Mouse (Mus musculus) ES-Bruce4 (cell line): ENCODE measurements around the gene Olfr1136.

Experiments
- CTCF ChIP-seq: IDR thresholded peaks from one replicate; pipeline ENCODE4 v1.8.1; 2011; ENCODE audit warnings: low read depth, low read length
- EP300 ChIP-seq: IDR thresholded peaks from 2 replicates; pipeline ENCODE4 v1.6.1; 2011; ENCODE audit warnings: low read depth, low read length; ENCODE audit not compliant: insufficient read depth
- POLR2A ChIP-seq: IDR thresholded peaks from one replicate; pipeline ENCODE4 v1.8.1; 2011; ENCODE audit warnings: low read length; ENCODE audit not compliant: insufficient read depth

DNA sequence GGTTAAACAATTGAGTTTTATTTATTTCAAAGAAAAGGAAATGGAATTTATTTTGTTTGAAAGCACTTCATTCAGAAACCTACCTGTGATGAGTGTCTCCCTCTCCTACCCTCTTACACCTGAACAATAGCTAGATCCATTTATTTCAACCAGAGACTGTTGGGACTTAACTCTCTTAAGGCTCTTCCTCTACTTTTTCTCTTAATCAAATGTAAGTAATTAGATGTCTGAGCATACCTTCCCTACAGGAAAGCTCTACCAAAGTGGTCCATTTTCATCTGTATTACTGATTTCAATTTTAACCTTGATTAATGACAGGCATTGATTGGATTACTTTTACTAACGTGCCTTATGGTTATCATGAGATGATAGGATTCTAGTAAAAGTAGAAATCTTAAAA, 46.1 kb upstream of the Olfr1136 start, which contains the start of gene Olfr1138:
- no peak for TF ChIP-seq EP300
- TF ChIP-seq CTCF = no peak
- TF ChIP-seq POLR2A = no peak
